Mouse (Mus musculus): ENCODE results near the gene Wdr20. TPM values are rescaled to one million over a fixed set of nuclear protein-coding genes. Genes with fewer than 3 reads are reported as not detected.

Gene Wdr20
- polyA plus RNA-seq, 1 experiment from 2014 or later, result 32.6 TPM

GRCm38 (mm10) chr12:110850929-110851256, 113.1 kb downstream of the Wdr20 start:
- H3K27ac ChIP-seq (replicated peaks), result no peak overlapping the region
- H3K9ac ChIP-seq (replicated peaks), result peak overlapping the region; percentile 93
- no peaks in the 10 kb centered on the region for H3K9me3 ChIP-seq
- peaks cover 12% of the 10 kb centered on the region for H3K4me1 ChIP-seq
- peaks cover 9% of the 10 kb centered on the region for H3K36me3 ChIP-seq
- H3K27me3 ChIP-seq, result peaks cover 25% of the 10 kb centered on the region
- 16% methylated on average over 9 of the region's 9 CpGs for WGBS
- peak overlapping the region; percentile 78 for H3K4me2 ChIP-seq (replicated peaks)
- peak overlapping the region; percentile 97 for H3K4me3 ChIP-seq
- no peak for ATAC-seq (ENCODE audit: low FRiP score, low read depth)

GRCm38 (mm10) chr12:110851414-110851813, 113.7 kb downstream of the Wdr20 start:
- Histone ChIP-seq H3K27ac (replicated peaks) (no peak overlapping the region), H3K4me2 (replicated peaks) (peak overlapping the region; percentile 78; the same call in 1 of the 2 replicates), H3K4me1 (peaks cover 10% of the 10 kb centered on the region), H3K9ac (replicated peaks) (peak overlapping the region; percentile 93), H3K27me3 (peaks cover 20% of the 10 kb centered on the region), H3K9me3 (no peaks in the 10 kb centered on the region), H3K4me3 (no peak overlapping the region), H3K36me3 (peaks cover 14% of the 10 kb centered on the region)
- 84% methylated on average over 12 of the region's 12 CpGs for WGBS
- ATAC-seq (ENCODE audit: low FRiP score, low read depth), result no peak

DNA sequence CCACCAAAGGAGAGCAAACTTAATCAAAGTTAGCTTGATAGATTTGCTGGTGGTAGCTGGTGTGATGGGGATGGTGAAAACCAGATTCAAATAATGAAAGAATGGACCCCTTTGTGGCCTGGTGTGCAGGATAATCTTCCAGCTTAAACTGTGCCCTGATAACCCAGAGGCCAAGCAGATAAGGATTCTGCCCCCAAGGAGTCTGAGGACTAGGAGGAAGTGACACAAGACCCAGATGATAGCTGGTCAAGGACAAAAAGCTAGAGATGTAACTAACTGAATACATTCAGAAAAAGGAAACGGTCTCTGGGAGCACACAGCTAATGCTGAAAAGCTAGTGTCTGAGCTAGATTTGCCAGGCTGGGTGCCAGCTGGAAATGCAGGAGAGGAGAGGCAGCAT, 114.2 kb downstream of the Wdr20 start:
- Histone ChIP-seq H3K4me1 (peaks cover 10% of the 10 kb centered on the region), H3K4me3 (no peak overlapping the region), H3K4me2 (replicated peaks) (no peak overlapping the region), H3K27me3 (peaks cover 15% of the 10 kb centered on the region), H3K9ac (replicated peaks) (no peak overlapping the region), H3K9me3 (no peaks in the 10 kb centered on the region), H3K27ac (replicated peaks) (no peak overlapping the region), H3K36me3 (peaks cover 14% of the 10 kb centered on the region)
- no peak for ATAC-seq (ENCODE audit: low FRiP score, low read depth)
- WGBS, result 83% methylated on average over 1 of the region's 1 CpGs

Other genes with a start within 250 kb of the Wdr20 start
- 94.7 and 99.4 TPM in 2 replicates for gene Dync1h1, start 136.5 kb upstream of the Wdr20 start, polyA plus RNA-seq (2016; fragmentation: Nextera tagmentation; extraction: Ambion mirVana)
- not detected in 2 replicates for gene 1700001K19Rik, start 55.3 kb upstream of the Wdr20 start, polyA plus RNA-seq (2016; fragmentation: Nextera tagmentation; extraction: Ambion mirVana)
- 1,236 and 1,324 TPM in 2 replicates for gene Hsp90aa1, start 35.2 kb upstream of the Wdr20 start, polyA plus RNA-seq (2016; fragmentation: Nextera tagmentation; extraction: Ambion mirVana)
- 11.1 and 13.2 TPM in 2 replicates for gene Mok, start 103.0 kb downstream of the Wdr20 start, polyA plus RNA-seq (2016; fragmentation: Nextera tagmentation; extraction: Ambion mirVana)
- gene Zfp839, start 112.3 kb downstream of the Wdr20 start, polyA plus RNA-seq (2016; fragmentation: Nextera tagmentation; extraction: Ambion mirVana), result 3.9 and 5.1 TPM in 2 replicates
- gene Cinp, start 151.2 kb downstream of the Wdr20 start, polyA plus RNA-seq (2016; fragmentation: Nextera tagmentation; extraction: Ambion mirVana), result 58.5 and 72.6 TPM in 2 replicates
- 7.5 and 8.4 TPM in 2 replicates for gene Tecpr2, start 151.3 kb downstream of the Wdr20 start, polyA plus RNA-seq (2016; fragmentation: Nextera tagmentation; extraction: Ambion mirVana)
- 11.7 and 11.8 TPM in 2 replicates for gene Ankrd9, start 241.1 kb downstream of the Wdr20 start, polyA plus RNA-seq (2016; fragmentation: Nextera tagmentation; extraction: Ambion mirVana)